Mouse (Mus musculus): Measurements from ENCODE around the gene Hs2st1. TPM values are rescaled to one million over a fixed set of nuclear protein-coding genes. Genes with fewer than 3 reads are reported as not detected.

Gene Hs2st1
- total RNA-seq, 2 experiments from 2014 or later = 56.2 to 58.7 TPM

Other genes starting within 250 kb of the Hs2st1 start
- 100 to 1,000 TPM; 205 to 224 TPM for gene Selenof, start 123 bp upstream of the Hs2st1 start, total RNA-seq (2021)
- gene Sh3glb1, start 150.2 kb upstream of the Hs2st1 start, total RNA-seq (2021) = 10 to 100 TPM; 59.0 to 62.9 TPM
- gene Clca3a1, start 190.8 kb upstream of the Hs2st1 start, total RNA-seq (2021) = under 1 TPM; 0.22 to 0.25 TPM
- gene Clca3a2, start 249.3 kb upstream of the Hs2st1 start, total RNA-seq (2021) = under 1 TPM; 0.15 to 0.57 TPM

Data from left cerebral cortex, postnatal 36 days (tissue).